ENCODE assay signal across 27 mouse cellular contexts in the genomic region with DNA sequence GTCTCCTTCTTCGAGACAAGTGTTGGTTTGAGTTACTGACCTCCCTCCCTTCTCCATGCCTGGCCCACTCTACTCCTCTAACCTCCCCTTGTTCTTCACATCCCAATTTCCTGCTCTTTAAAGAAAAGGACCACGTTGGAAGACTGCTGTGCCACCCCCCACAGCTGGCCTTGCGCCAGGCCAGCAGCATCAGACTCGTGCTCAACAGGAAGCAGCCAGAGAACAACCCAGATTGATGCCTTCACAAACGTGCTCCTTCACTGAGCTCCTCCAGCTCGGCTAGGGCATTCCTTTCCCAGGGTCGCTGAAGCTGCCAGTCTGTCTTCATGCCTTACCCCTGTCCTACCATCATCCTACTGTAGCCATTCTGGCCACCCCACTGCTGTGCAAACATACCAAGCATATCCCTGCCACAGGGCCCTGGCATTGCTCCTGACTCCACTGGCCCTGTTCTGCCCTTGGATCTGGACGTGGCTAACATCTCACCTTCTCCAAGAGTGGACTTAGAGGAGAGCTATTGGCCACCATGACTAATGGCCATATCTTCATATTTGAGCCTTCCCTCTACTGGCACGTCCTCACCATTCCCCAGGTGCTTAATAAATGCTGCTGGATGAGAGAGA. TPM values are rescaled to one million over a fixed set of nuclear protein-coding genes. Genes with fewer than 3 reads are reported as not detected.
A peak's percentile ranks its signal among the peaks of the same experiment; 100 is the strongest.
DNase-seq lines count a peak whose midpoint lies in the region; ATAC-seq and TF ChIP-seq lines count a peak whose summit lies in the region.
"Had no signal": no experiment of that assay in that cellular context is flagged by ENCODE, and none has a peak within 500 bp of the region (broad histone marks: within the 10 kb centered on the region; RNA-seq: fewer than 3 reads in every experiment).

No protein-coding gene starts in this region.

- H3K36me3 ChIP-seq in heart, embryonic 12.5 days: no peaks in the 10 kb centered on the region
- no peaks in the 10 kb centered on the region for H3K36me3 ChIP-seq in liver, embryonic 12.5 days
- no peaks in the 10 kb centered on the region for H3K36me3 ChIP-seq in lung, postnatal 0 days (ENCODE audit: insufficient read depth, low read length)
- H3K36me3 ChIP-seq: embryonic facial prominence, embryonic 12.5 days; forebrain, embryonic 10.5 days; forebrain, embryonic 15.5 days; limb, embryonic 13.5 days; liver, embryonic 15.5 days; midbrain, embryonic 15.5 days had no signal

- H3K4me2 ChIP-seq in heart, embryonic 12.5 days: no peak overlapping the region
- H3K4me2 ChIP-seq in liver, embryonic 12.5 days: no peak overlapping the region
- H3K4me2 ChIP-seq in lung, postnatal 0 days (replicated peaks; ENCODE audit: low read depth, low read length): no peak overlapping the region
- H3K4me2 ChIP-seq: embryonic facial prominence, embryonic 12.5 days; forebrain, embryonic 15.5 days; limb, embryonic 13.5 days; liver, embryonic 15.5 days; midbrain, embryonic 15.5 days had no signal

- WGBS in heart, embryonic 12.5 days: 61% methylated on average over 9 of the region's 9 CpGs
- WGBS in liver, embryonic 12.5 days (ENCODE audit: insufficient replicate concordance): 53% methylated on average over 9 of the region's 9 CpGs
- WGBS in lung, postnatal 0 days: 33% methylated on average over 9 of the region's 9 CpGs

- H3K27ac ChIP-seq in heart, embryonic 12.5 days (ENCODE audit: poor library complexity, severe bottlenecking): no peak overlapping the region
- no peak overlapping the region for H3K27ac ChIP-seq in liver, embryonic 12.5 days
- H3K27ac ChIP-seq in lung, postnatal 0 days (ENCODE audit: low read length): no peak overlapping the region
- H3K27ac ChIP-seq: embryonic facial prominence, embryonic 12.5 days; forebrain, embryonic 10.5 days; forebrain, embryonic 15.5 days; heart, adult 2 months; limb, embryonic 13.5 days; liver, embryonic 15.5 days; midbrain, embryonic 15.5 days had no signal

- H3K9ac ChIP-seq in heart, embryonic 12.5 days: no peak overlapping the region
- no peak overlapping the region for H3K9ac ChIP-seq in liver, embryonic 12.5 days
- no peak overlapping the region for H3K9ac ChIP-seq in lung, postnatal 0 days (replicated peaks; ENCODE audit: low read depth)
- H3K9ac ChIP-seq: embryonic facial prominence, embryonic 12.5 days; forebrain, embryonic 15.5 days; limb, embryonic 13.5 days; liver, embryonic 15.5 days; midbrain, embryonic 15.5 days had no signal

- ATAC-seq in heart, embryonic 12.5 days (ENCODE audit: insufficient number of reproducible peaks, low FRiP score): peak; percentile 45; the same call in 1 of the 2 replicates
- ATAC-seq in liver, embryonic 12.5 days: no peak
- peak; percentile 42; the same call in 1 of the 2 replicates for ATAC-seq in lung, postnatal 0 days
- ATAC-seq: forebrain, embryonic 15.5 days; intestine, embryonic 16.5 days; midbrain, embryonic 15.5 days had no signal

- intact Hi-C loops in gastrocnemius, postnatal 36 days (cut with DNase I): no loop called here

- peaks cover 9% of the 10 kb centered on the region for H3K4me1 ChIP-seq in heart, embryonic 12.5 days (replicated peaks)
- H3K4me1 ChIP-seq in liver, embryonic 12.5 days: no peaks in the 10 kb centered on the region
- peaks cover 13% of the 10 kb centered on the region for H3K4me1 ChIP-seq in lung, postnatal 0 days (ENCODE audit: insufficient read depth, low read depth, low read length)
- H3K4me1 ChIP-seq: embryonic facial prominence, embryonic 12.5 days; liver, embryonic 15.5 days had no signal

- H3K4me3 ChIP-seq in heart, embryonic 12.5 days: no peak overlapping the region
- no peak overlapping the region for H3K4me3 ChIP-seq in liver, embryonic 12.5 days
- no peak overlapping the region for H3K4me3 ChIP-seq in lung, postnatal 0 days (ENCODE audit: low read depth, low read length)
- H3K4me3 ChIP-seq: embryonic facial prominence, embryonic 12.5 days; forebrain, embryonic 10.5 days; forebrain, embryonic 15.5 days; heart, adult 2 months; limb, embryonic 13.5 days; liver, embryonic 15.5 days; midbrain, embryonic 15.5 days had no signal

- peaks cover 5% of the 10 kb centered on the region for H3K27me3 ChIP-seq in heart, embryonic 12.5 days (replicated peaks)
- H3K27me3 ChIP-seq in liver, embryonic 12.5 days (replicated peaks): no peaks in the 10 kb centered on the region; the same call in 1 of the 2 replicates
- no peaks in the 10 kb centered on the region for H3K27me3 ChIP-seq in lung, postnatal 0 days (replicated peaks; ENCODE audit: insufficient read depth, low read length)
- H3K27me3 ChIP-seq: embryonic facial prominence, embryonic 12.5 days; forebrain, embryonic 15.5 days; limb, embryonic 13.5 days; liver, embryonic 15.5 days; midbrain, embryonic 15.5 days had no signal

- no peak for DNase-seq in heart, adult 8-10 months (ENCODE audit: low spot score)
- peak; percentile 15 for DNase-seq in liver
- DNase-seq in lung, postnatal 0 days (ENCODE audit: low spot score): peak; percentile 35
- no peak for DNase-seq in lung, postnatal 14 days
- peak; percentile 22 to 53 for DNase-seq in lung, postnatal 4 days
- no peak for DNase-seq in gastrocnemius, postnatal 36 days
- DNase-seq: B cell, adult 2 months; cerebellum, adult 8-10 months; cerebellum, postnatal 36 days; gastrocnemius, postnatal 25 days; heart, adult 2 months; heart, postnatal 14 days; kidney, adult 8-10 months; kidney, postnatal 14 days; layer of hippocampus, adult 9-11 months; spleen, adult 18-20 months; thymus, postnatal 14 days had no signal

- TF ChIP-seq EP300 in lung, postnatal 0 days (IDR thresholded peaks at IDR 0.05): no peak

- TF ChIP-seq CTCF in lung, postnatal 0 days (IDR thresholded peaks at IDR 0.05): no peak

- no peaks in the 10 kb centered on the region for H3K9me3 ChIP-seq in heart, embryonic 12.5 days (replicated peaks)
- H3K9me3 ChIP-seq in liver, embryonic 12.5 days (replicated peaks): no peaks in the 10 kb centered on the region
- H3K9me3 ChIP-seq in lung, postnatal 0 days (ENCODE audit: low read length): no peaks in the 10 kb centered on the region
- H3K9me3 ChIP-seq: embryonic facial prominence, embryonic 12.5 days; forebrain, embryonic 10.5 days; forebrain, embryonic 15.5 days; limb, embryonic 13.5 days; liver, embryonic 15.5 days; midbrain, embryonic 15.5 days had no signal

RNA-seq across cellular contexts. Expression of a gene that starts 13.5 kb away (rescaled TPM):
- polyA plus RNA-seq in heart, embryonic 12.5 days (2016; fragmentation: Nextera tagmentation; extraction: Ambion mirVana): 11.1 and 11.5 TPM in 2 replicates
- total RNA-seq in heart, adult 8-10 months (2022): 10 to 100 TPM in 2 of 4 experiments, 1 to 10 TPM in 2; 7.4 to 10.8 (median 9.5) TPM
- polyA plus RNA-seq in liver, embryonic 12.5 days (2016; fragmentation: Nextera tagmentation; extraction: Ambion mirVana): 1.9 and 2.1 TPM in 2 replicates
- polyA plus RNA-seq in lung, postnatal 0 days (2015; fragmentation: Nextera tagmentation; extraction: Ambion mirVana): 112 and 125 TPM in 2 replicates
- total RNA-seq in gastrocnemius, postnatal 36 days (2021): 1 to 10 TPM; 3.8 to 3.9 TPM
- total RNA-seq: megakaryocyte-erythroid progenitor cell, adult 5-6 weeks had no signal

Comparison
In these comparisons a context has a peak if more than half of its experiments do, and no peak if none do; other contexts are left out.
1. DNase-seq: peak in liver (single experiment), lung, postnatal 0 days (single experiment) and lung, postnatal 4 days (2 of 2); none in heart, adult 8-10 months (single experiment), lung, postnatal 14 days (single experiment) and gastrocnemius, postnatal 36 days (0 of 2).